Mouse (Mus musculus) bone marrow macrophage, adult 2 months (primary cell): ENCODE results near the gene Rasgef1b.

Experiments used
- CTCF ChIP-seq: IDR thresholded peaks from 2 replicates; pipeline ENCODE4 v1.5.1; 2012; ENCODE audit warnings: low read depth, mild to moderate bottlenecking, low read length, moderate library complexity
- POLR2A ChIP-seq: IDR thresholded peaks from 2 replicates; pipeline ENCODE4 v1.6.1; 2012; ENCODE audit warnings: mild to moderate bottlenecking, low read depth, low read length, borderline replicate concordance

DNA sequence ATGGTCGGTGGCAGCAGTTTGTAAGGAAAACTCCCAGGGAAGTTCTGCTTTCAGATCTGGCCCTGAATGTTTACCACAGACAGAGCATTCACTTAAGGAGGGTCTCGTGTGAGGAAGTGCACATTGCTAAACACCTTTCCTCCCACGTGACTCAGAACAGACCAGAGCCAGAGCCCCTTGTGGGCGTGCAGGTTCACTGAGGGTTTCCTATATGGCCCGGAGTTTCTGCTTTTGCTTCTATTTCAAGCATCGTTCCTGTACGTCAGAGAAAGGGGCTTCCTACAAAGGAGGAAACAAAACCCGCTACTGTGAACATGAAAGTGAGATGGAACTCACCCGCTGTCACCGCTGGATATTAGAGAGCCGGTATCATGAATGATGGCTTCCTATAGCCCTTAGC, 392.4 kb downstream of the Rasgef1b start:
- TF ChIP-seq CTCF, result no peak
- no peak for TF ChIP-seq POLR2A
